Mouse (Mus musculus): ENCODE results near the gene Rps26. TPM values are rescaled to one million over a fixed set of nuclear protein-coding genes. Genes with fewer than 3 reads are reported as not detected.

The Rps26 gene
- polyA plus RNA-seq, 1 experiment from 2014 or later: 629 TPM

GRCm38 (mm10) chr10:128588775-128589463 is 37.6 kb downstream of the Rps26 start:
- no peaks in the 10 kb centered on the region for H3K36me3 ChIP-seq (ENCODE audit: control insufficient read depth, insufficient read depth, low read length)
- no peak overlapping the region for H3K27ac ChIP-seq (ENCODE audit: low read depth, low read length)
- H3K4me1 ChIP-seq (replicated peaks; ENCODE audit: control insufficient read depth, insufficient read depth, low read length): 0 out of 2 replicates have a peak, but pooled peaks cover 2% of the 10 kb centered on the region
- ATAC-seq (replicated peaks; ENCODE audit: low FRiP score) (peak; percentile 30; the same call in 1 of the 2 replicates), DNase-seq (ENCODE audit: low spot score) (peak; percentile 52)
- peak overlapping the region; percentile 64 for H3K4me3 ChIP-seq (ENCODE audit: low read depth, low read length)
- peak overlapping the region; percentile 98 for H3K4me2 ChIP-seq (ENCODE audit: low read depth, low read length, severe bottlenecking)
- H3K9me3 ChIP-seq (ENCODE audit: control insufficient read depth, low read length): no peaks in the 10 kb centered on the region
- peak overlapping the region; percentile 50 for H3K9ac ChIP-seq (ENCODE audit: low read length)
- 2% methylated on average over 23 of the region's 23 CpGs for WGBS
- H3K27me3 ChIP-seq (ENCODE audit: control insufficient read depth, insufficient read depth, low read length): peaks cover 27% of the 10 kb centered on the region

GRCm38 (mm10) chr10:128588136-128588535 is 38.4 kb downstream of the Rps26 start:
- H3K4me2 ChIP-seq (ENCODE audit: low read depth, low read length, severe bottlenecking): no peak overlapping the region
- ATAC-seq (replicated peaks; ENCODE audit: low FRiP score): no peak

GRCm38 (mm10) chr10:128587697-128588096 is 38.9 kb downstream of the Rps26 start:
- ATAC-seq (replicated peaks; ENCODE audit: low FRiP score) (no peak), DNase-seq (ENCODE audit: low spot score) (no peak)
- WGBS: 54% methylated on average over 8 of the region's 8 CpGs
- no peaks in the 10 kb centered on the region for H3K36me3 ChIP-seq (ENCODE audit: control insufficient read depth, insufficient read depth, low read length)
- H3K4me1 ChIP-seq (replicated peaks; ENCODE audit: control insufficient read depth, insufficient read depth, low read length): 0 out of 2 replicates have a peak, but pooled peaks cover 2% of the 10 kb centered on the region
- H3K4me3 ChIP-seq (ENCODE audit: low read depth, low read length): no peak overlapping the region
- no peak overlapping the region for H3K4me2 ChIP-seq (ENCODE audit: low read depth, low read length, severe bottlenecking)
- no peaks in the 10 kb centered on the region for H3K9me3 ChIP-seq (ENCODE audit: control insufficient read depth, low read length)
- peaks cover 27% of the 10 kb centered on the region for H3K27me3 ChIP-seq (ENCODE audit: control insufficient read depth, insufficient read depth, low read length)
- H3K27ac ChIP-seq (ENCODE audit: low read depth, low read length): no peak overlapping the region
- no peak overlapping the region for H3K9ac ChIP-seq (ENCODE audit: low read length)

More at GRCm38 (mm10) chr10:128588136-128588535, 38.4 kb downstream of the Rps26 start:
- no peak overlapping the region for H3K27ac ChIP-seq (ENCODE audit: low read depth, low read length)
- H3K27me3 ChIP-seq (ENCODE audit: control insufficient read depth, insufficient read depth, low read length): peaks cover 27% of the 10 kb centered on the region
- no peaks in the 10 kb centered on the region for H3K9me3 ChIP-seq (ENCODE audit: control insufficient read depth, low read length)
- WGBS: 5% methylated on average over 1 of the region's 1 CpGs
- H3K36me3 ChIP-seq (ENCODE audit: control insufficient read depth, insufficient read depth, low read length): no peaks in the 10 kb centered on the region
- DNase-seq (ENCODE audit: low spot score): no peak
- 0 out of 2 replicates have a peak, but pooled peaks cover 2% of the 10 kb centered on the region for H3K4me1 ChIP-seq (replicated peaks; ENCODE audit: control insufficient read depth, insufficient read depth, low read length)
- H3K4me3 ChIP-seq (ENCODE audit: low read depth, low read length): no peak overlapping the region
- no peak overlapping the region for H3K9ac ChIP-seq (ENCODE audit: low read length)

GRCm38 (mm10) chr10:128587120-128587519 is 39.4 kb downstream of the Rps26 start:
- ATAC-seq (replicated peaks; ENCODE audit: low FRiP score): no peak
- Histone ChIP-seq H3K4me2 (ENCODE audit: low read depth, low read length, severe bottlenecking) (no peak overlapping the region), H3K27me3 (ENCODE audit: control insufficient read depth, insufficient read depth, low read length) (peaks cover 27% of the 10 kb centered on the region), H3K4me1 (replicated peaks; ENCODE audit: control insufficient read depth, insufficient read depth, low read length) (0 out of 2 replicates have a peak, but pooled peaks cover 2% of the 10 kb centered on the region), H3K4me3 (ENCODE audit: low read depth, low read length) (no peak overlapping the region), H3K36me3 (ENCODE audit: control insufficient read depth, insufficient read depth, low read length) (no peaks in the 10 kb centered on the region), H3K9ac (ENCODE audit: low read length) (no peak overlapping the region), H3K9me3 (ENCODE audit: control insufficient read depth, low read length) (no peaks in the 10 kb centered on the region), H3K27ac (ENCODE audit: low read depth, low read length) (no peak overlapping the region)
- WGBS: 59% methylated on average over 4 of the region's 4 CpGs
- no peak for DNase-seq (ENCODE audit: low spot score)

GRCm38 (mm10) chr10:128586546-128586945 is 40.0 kb downstream of the Rps26 start:
- DNase-seq (ENCODE audit: low spot score) (no peak), ATAC-seq (replicated peaks; ENCODE audit: low FRiP score) (no peak)
- no peak overlapping the region for H3K27ac ChIP-seq (ENCODE audit: low read depth, low read length)
- no peak overlapping the region for H3K9ac ChIP-seq (ENCODE audit: low read length)
- WGBS: 11% methylated on average over 1 of the region's 1 CpGs
- peaks cover 27% of the 10 kb centered on the region for H3K27me3 ChIP-seq (ENCODE audit: control insufficient read depth, insufficient read depth, low read length)
- no peaks in the 10 kb centered on the region for H3K36me3 ChIP-seq (ENCODE audit: control insufficient read depth, insufficient read depth, low read length)
- no peaks in the 10 kb centered on the region for H3K9me3 ChIP-seq (ENCODE audit: control insufficient read depth, low read length)
- no peak overlapping the region for H3K4me3 ChIP-seq (ENCODE audit: low read depth, low read length)
- no peak overlapping the region for H3K4me2 ChIP-seq (ENCODE audit: low read depth, low read length, severe bottlenecking)
- 0 out of 2 replicates have a peak, but pooled peaks cover 2% of the 10 kb centered on the region for H3K4me1 ChIP-seq (replicated peaks; ENCODE audit: control insufficient read depth, insufficient read depth, low read length)

GRCm38 (mm10) chr10:128584386-128584785 is 42.2 kb downstream of the Rps26 start:
- no peak overlapping the region for H3K4me2 ChIP-seq (ENCODE audit: low read depth, low read length, severe bottlenecking)
- H3K4me1 ChIP-seq (replicated peaks; ENCODE audit: control insufficient read depth, insufficient read depth, low read length): 0 out of 2 replicates have a peak, but pooled peaks cover 2% of the 10 kb centered on the region
- DNase-seq (ENCODE audit: low spot score): no peak
- ATAC-seq (replicated peaks; ENCODE audit: low FRiP score): no peak
- H3K9me3 ChIP-seq (ENCODE audit: control insufficient read depth, low read length): no peaks in the 10 kb centered on the region
- H3K27ac ChIP-seq (ENCODE audit: low read depth, low read length): no peak overlapping the region
- no peak overlapping the region for H3K9ac ChIP-seq (ENCODE audit: low read length)
- H3K27me3 ChIP-seq (ENCODE audit: control insufficient read depth, insufficient read depth, low read length): peaks cover 23% of the 10 kb centered on the region
- no peaks in the 10 kb centered on the region for H3K36me3 ChIP-seq (ENCODE audit: control insufficient read depth, insufficient read depth, low read length)
- no peak overlapping the region for H3K4me3 ChIP-seq (ENCODE audit: low read depth, low read length)
- 10% methylated on average over 4 of the region's 4 CpGs for WGBS

- H3K4me2 ChIP-seq (ENCODE audit: low read depth, low read length, severe bottlenecking): no peak overlapping the region
- no peak overlapping the region for H3K4me3 ChIP-seq (ENCODE audit: low read depth, low read length)
- no peak overlapping the region for H3K27ac ChIP-seq (ENCODE audit: low read depth, low read length)
- H3K9me3 ChIP-seq (ENCODE audit: control insufficient read depth, low read length): no peaks in the 10 kb centered on the region
- H3K4me1 ChIP-seq (replicated peaks; ENCODE audit: control insufficient read depth, insufficient read depth, low read length): no peaks in the 10 kb centered on the region
- 33% methylated on average over 7 of the region's 7 CpGs for WGBS
- no peaks in the 10 kb centered on the region for H3K36me3 ChIP-seq (ENCODE audit: control insufficient read depth, insufficient read depth, low read length)
- DNase-seq (ENCODE audit: low spot score) (no peak), ATAC-seq (replicated peaks; ENCODE audit: low FRiP score) (no peak)
- H3K27me3 ChIP-seq (ENCODE audit: control insufficient read depth, insufficient read depth, low read length): peaks cover 16% of the 10 kb centered on the region
- no peak overlapping the region for H3K9ac ChIP-seq (ENCODE audit: low read length)
These were observed 42.9 kb downstream of the Rps26 start for GRCm38 (mm10) chr10:128583644-128584043.

GRCm38 (mm10) chr10:128579731-128580130 is 46.8 kb downstream of the Rps26 start:
- Histone ChIP-seq H3K4me1 (replicated peaks; ENCODE audit: control insufficient read depth, insufficient read depth, low read length) (no peaks in the 10 kb centered on the region), H3K27me3 (ENCODE audit: control insufficient read depth, insufficient read depth, low read length) (no peaks in the 10 kb centered on the region), H3K36me3 (ENCODE audit: control insufficient read depth, insufficient read depth, low read length) (no peaks in the 10 kb centered on the region), H3K4me2 (ENCODE audit: low read depth, low read length, severe bottlenecking) (no peak overlapping the region), H3K4me3 (ENCODE audit: low read depth, low read length) (no peak overlapping the region), H3K9me3 (ENCODE audit: control insufficient read depth, low read length) (no peaks in the 10 kb centered on the region), H3K27ac (ENCODE audit: low read depth, low read length) (no peak overlapping the region), H3K9ac (ENCODE audit: low read length) (no peak overlapping the region)
- WGBS: 84% methylated on average over 4 of the region's 4 CpGs
- DNase-seq (ENCODE audit: low spot score): no peak
- ATAC-seq (replicated peaks; ENCODE audit: low FRiP score): no peak

GRCm38 (mm10) chr10:128579298-128579697 is 47.2 kb downstream of the Rps26 start:
- no peak overlapping the region for H3K9ac ChIP-seq (ENCODE audit: low read length)
- H3K27me3 ChIP-seq (ENCODE audit: control insufficient read depth, insufficient read depth, low read length): no peaks in the 10 kb centered on the region
- no peak overlapping the region for H3K4me3 ChIP-seq (ENCODE audit: low read depth, low read length)
- DNase-seq (ENCODE audit: low spot score) (no peak), ATAC-seq (replicated peaks; ENCODE audit: low FRiP score) (no peak)
- no peaks in the 10 kb centered on the region for H3K4me1 ChIP-seq (replicated peaks; ENCODE audit: control insufficient read depth, insufficient read depth, low read length)
- no peaks in the 10 kb centered on the region for H3K36me3 ChIP-seq (ENCODE audit: control insufficient read depth, insufficient read depth, low read length)
- no peak overlapping the region for H3K4me2 ChIP-seq (ENCODE audit: low read depth, low read length, severe bottlenecking)
- H3K9me3 ChIP-seq (ENCODE audit: control insufficient read depth, low read length): no peaks in the 10 kb centered on the region
- H3K27ac ChIP-seq (ENCODE audit: low read depth, low read length): no peak overlapping the region
- 87% methylated on average over 3 of the region's 3 CpGs for WGBS

Data from forebrain, embryonic 11.5 days (tissue).